Mouse (Mus musculus): Measurements from ENCODE around the gene Mafb. TPM values are rescaled to one million over a fixed set of nuclear protein-coding genes. Genes with fewer than 3 reads are reported as not detected.

Mafb gene
- polyA plus RNA-seq, 1 experiment, result 0.24 TPM

GRCm38 (mm10) chr2:160340121-160340520 is 26.7 kb downstream of the Mafb start:
- Histone ChIP-seq H3K27me3 (ENCODE audit: control insufficient read depth, insufficient read depth, low read length, poor library complexity, severe bottlenecking) (no peaks in the 10 kb centered on the region), H3K9ac (ENCODE audit: low read depth, poor library complexity, severe bottlenecking) (no peak overlapping the region), H3K36me3 (ENCODE audit: control insufficient read depth, insufficient read depth, low read length, poor library complexity, severe bottlenecking) (no peaks in the 10 kb centered on the region), H3K4me3 (ENCODE audit: low read depth, low read length) (no peak overlapping the region), H3K4me1 (ENCODE audit: control insufficient read depth, insufficient read depth, low read length) (no peaks in the 10 kb centered on the region), H3K27ac (ENCODE audit: insufficient read depth, low read length) (no peak overlapping the region), H3K9me3 (replicated peaks; ENCODE audit: control insufficient read depth, insufficient read depth, low read length, poor library complexity, severe bottlenecking) (no peaks in the 10 kb centered on the region)
- TF ChIP-seq CTCF (IDR thresholded peaks at IDR 0.05; ENCODE audit: low read depth, low read length), result no peak
- no peak for TF ChIP-seq EP300 (IDR thresholded peaks at IDR 0.05; ENCODE audit: insufficient read depth, low read depth, low read length)
- TF ChIP-seq POLR2A (IDR thresholded peaks at IDR 0.05; ENCODE audit: insufficient read depth, low read length), result no peak

DNA sequence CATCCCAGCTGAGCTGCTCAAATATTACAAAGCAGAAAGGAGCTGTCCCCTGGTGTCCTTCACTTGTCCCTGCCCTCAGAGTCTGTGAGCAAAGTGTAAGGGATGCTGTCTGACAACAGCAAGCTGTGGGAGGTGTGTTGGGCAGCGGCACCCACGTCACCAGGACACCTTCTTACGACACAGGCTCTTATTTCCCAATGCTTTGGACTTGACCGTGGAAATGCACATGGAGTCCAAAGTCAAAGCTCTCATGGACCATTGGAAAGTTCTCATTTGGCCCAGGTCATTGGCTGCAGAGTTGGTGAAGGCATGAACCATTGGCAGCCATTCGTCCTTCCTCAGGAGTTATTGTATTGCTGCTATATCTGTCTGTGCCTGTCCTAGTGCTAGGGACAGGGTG is 27.3 kb downstream of the Mafb start:
- Histone ChIP-seq H3K27ac (ENCODE audit: insufficient read depth, low read length) (no peak overlapping the region), H3K36me3 (ENCODE audit: control insufficient read depth, insufficient read depth, low read length, poor library complexity, severe bottlenecking) (no peaks in the 10 kb centered on the region), H3K4me3 (ENCODE audit: low read depth, low read length) (no peak overlapping the region), H3K9ac (ENCODE audit: low read depth, poor library complexity, severe bottlenecking) (no peak overlapping the region), H3K9me3 (replicated peaks; ENCODE audit: control insufficient read depth, insufficient read depth, low read length, poor library complexity, severe bottlenecking) (no peaks in the 10 kb centered on the region), H3K27me3 (ENCODE audit: control insufficient read depth, insufficient read depth, low read length, poor library complexity, severe bottlenecking) (no peaks in the 10 kb centered on the region), H3K4me1 (ENCODE audit: control insufficient read depth, insufficient read depth, low read length) (no peaks in the 10 kb centered on the region)
- TF ChIP-seq EP300 (IDR thresholded peaks at IDR 0.05; ENCODE audit: insufficient read depth, low read depth, low read length) (no peak), CTCF (IDR thresholded peaks at IDR 0.05; ENCODE audit: low read depth, low read length) (no peak), POLR2A (IDR thresholded peaks at IDR 0.05; ENCODE audit: insufficient read depth, low read length) (no peak)

- Histone ChIP-seq H3K27ac (ENCODE audit: insufficient read depth, low read length) (no peak overlapping the region), H3K9ac (ENCODE audit: low read depth, poor library complexity, severe bottlenecking) (no peak overlapping the region), H3K4me3 (ENCODE audit: low read depth, low read length) (no peak overlapping the region), H3K4me1 (ENCODE audit: control insufficient read depth, insufficient read depth, low read length) (no peaks in the 10 kb centered on the region), H3K27me3 (ENCODE audit: control insufficient read depth, insufficient read depth, low read length, poor library complexity, severe bottlenecking) (no peaks in the 10 kb centered on the region), H3K36me3 (ENCODE audit: control insufficient read depth, insufficient read depth, low read length, poor library complexity, severe bottlenecking) (no peaks in the 10 kb centered on the region), H3K9me3 (replicated peaks; ENCODE audit: control insufficient read depth, insufficient read depth, low read length, poor library complexity, severe bottlenecking) (no peaks in the 10 kb centered on the region)
- TF ChIP-seq POLR2A (IDR thresholded peaks at IDR 0.05; ENCODE audit: insufficient read depth, low read length) (no peak), CTCF (IDR thresholded peaks at IDR 0.05; ENCODE audit: low read depth, low read length) (no peak), EP300 (IDR thresholded peaks at IDR 0.05; ENCODE audit: insufficient read depth, low read depth, low read length) (no peak)
Observed at GRCm38 (mm10) chr2:160336053-160336452, 30.8 kb downstream of the Mafb start.

DNA sequence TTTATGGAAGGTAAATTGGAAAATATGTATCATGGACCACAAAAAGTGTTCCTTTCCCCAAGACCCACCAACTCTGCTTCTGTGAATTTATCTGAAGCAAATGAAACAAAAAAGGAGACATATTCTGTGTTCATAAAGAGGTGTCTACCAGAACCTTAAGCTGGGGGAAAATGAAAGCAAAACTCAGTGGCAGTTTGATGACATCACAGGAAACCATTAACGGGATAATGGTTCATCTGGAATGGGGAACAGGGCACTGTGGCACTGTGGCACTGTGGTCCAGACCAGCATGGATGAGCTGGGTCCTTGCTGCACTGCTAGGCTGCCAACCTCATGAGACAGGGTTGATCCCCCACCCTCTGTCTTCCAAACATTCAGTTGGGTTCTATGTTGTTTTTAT is 31.8 kb downstream of the Mafb start:
- Histone ChIP-seq H3K27me3 (ENCODE audit: control insufficient read depth, insufficient read depth, low read length, poor library complexity, severe bottlenecking) (no peaks in the 10 kb centered on the region), H3K9me3 (replicated peaks; ENCODE audit: control insufficient read depth, insufficient read depth, low read length, poor library complexity, severe bottlenecking) (no peaks in the 10 kb centered on the region), H3K27ac (ENCODE audit: insufficient read depth, low read length) (no peak overlapping the region), H3K36me3 (ENCODE audit: control insufficient read depth, insufficient read depth, low read length, poor library complexity, severe bottlenecking) (no peaks in the 10 kb centered on the region), H3K4me1 (ENCODE audit: control insufficient read depth, insufficient read depth, low read length) (no peaks in the 10 kb centered on the region), H3K4me3 (ENCODE audit: low read depth, low read length) (no peak overlapping the region), H3K9ac (ENCODE audit: low read depth, poor library complexity, severe bottlenecking) (no peak overlapping the region)
- TF ChIP-seq POLR2A (IDR thresholded peaks at IDR 0.05; ENCODE audit: insufficient read depth, low read length), result no peak
- TF ChIP-seq EP300 (IDR thresholded peaks at IDR 0.05; ENCODE audit: insufficient read depth, low read depth, low read length), result no peak
- TF ChIP-seq CTCF (IDR thresholded peaks at IDR 0.05; ENCODE audit: low read depth, low read length), result no peak

- Histone ChIP-seq H3K9ac (ENCODE audit: low read depth, poor library complexity, severe bottlenecking) (no peak within 1 kb of the TSS), H3K27ac (ENCODE audit: insufficient read depth, low read length) (no peak within 1 kb of the TSS), H3K36me3 (ENCODE audit: control insufficient read depth, insufficient read depth, low read length, poor library complexity, severe bottlenecking) (no peaks in the 10 kb centered on the region), H3K27me3 (ENCODE audit: control insufficient read depth, insufficient read depth, low read length, poor library complexity, severe bottlenecking) (no peaks in the 10 kb centered on the region), H3K9me3 (replicated peaks; ENCODE audit: control insufficient read depth, insufficient read depth, low read length, poor library complexity, severe bottlenecking) (no peaks in the 10 kb centered on the region), H3K4me1 (ENCODE audit: control insufficient read depth, insufficient read depth, low read length) (no peaks in the 10 kb centered on the region), H3K4me3 (ENCODE audit: low read depth, low read length) (no peak within 1 kb of the TSS)
- TF ChIP-seq POLR2A (IDR thresholded peaks at IDR 0.05; ENCODE audit: insufficient read depth, low read length) (no peak), CTCF (IDR thresholded peaks at IDR 0.05; ENCODE audit: low read depth, low read length) (no peak), EP300 (IDR thresholded peaks at IDR 0.05; ENCODE audit: insufficient read depth, low read depth, low read length) (no peak)
Observed at GRCm38 (mm10) chr2:160334111-160334661, 32.7 kb downstream of the Mafb start, which contains the start of gene Gm826. Gene Gm826, minus strand, starts transcription at chr2:160334162.

- H3K27ac ChIP-seq (ENCODE audit: insufficient read depth, low read length), result no peak overlapping the region
- no peaks in the 10 kb centered on the region for H3K9me3 ChIP-seq (replicated peaks; ENCODE audit: control insufficient read depth, insufficient read depth, low read length, poor library complexity, severe bottlenecking)
- no peaks in the 10 kb centered on the region for H3K27me3 ChIP-seq (ENCODE audit: control insufficient read depth, insufficient read depth, low read length, poor library complexity, severe bottlenecking)
- H3K4me3 ChIP-seq (ENCODE audit: low read depth, low read length), result no peak overlapping the region
- no peak for TF ChIP-seq EP300 (IDR thresholded peaks at IDR 0.05; ENCODE audit: insufficient read depth, low read depth, low read length)
- TF ChIP-seq POLR2A (IDR thresholded peaks at IDR 0.05; ENCODE audit: insufficient read depth, low read length), result no peak
- H3K4me1 ChIP-seq (ENCODE audit: control insufficient read depth, insufficient read depth, low read length), result no peaks in the 10 kb centered on the region
- no peaks in the 10 kb centered on the region for H3K36me3 ChIP-seq (ENCODE audit: control insufficient read depth, insufficient read depth, low read length, poor library complexity, severe bottlenecking)
- H3K9ac ChIP-seq (ENCODE audit: low read depth, poor library complexity, severe bottlenecking), result no peak overlapping the region
Observed at GRCm38 (mm10) chr2:160332516-160333325, 34.1 kb downstream of the Mafb start.
